Mouse (Mus musculus) megakaryocyte, embryonic 14.5 days (primary cell): ENCODE results near the gene Krt23.

Experiments used
- FLI1 ChIP-seq: IDR thresholded peaks from 2 replicates; pipeline ENCODE4 v1.6.1; 2012; ENCODE audit warnings: low read length, inconsistent platforms, mixed read lengths
- GATA1 ChIP-seq: IDR thresholded peaks from 3 replicates; pipeline ENCODE4 v1.6.1; 2012; ENCODE audit warnings: mixed read lengths, low read length, inconsistent platforms, borderline replicate concordance

- no peak for TF ChIP-seq GATA1
- no peak for TF ChIP-seq FLI1
These were observed 46.8 kb upstream of the Krt23 start for GRCm38 (mm10) chr11:99539721-99540120.
